Mouse (Mus musculus) limb, embryonic 10.5 days (tissue): ENCODE data around the gene Ubald2. TPM values are rescaled to one million over a fixed set of nuclear protein-coding genes. Genes with fewer than 3 reads are reported as not detected.

ENCODE experiments used
- DNase-seq: peaks from one replicate; pipeline ENCODE4 v3.0.0-alpha.2; 2017; ENCODE audit warnings: low spot score
- H3K27ac ChIP-seq: fragments of 300-500 bp; sonication (generic); 2 replicates; pipeline ENCODE4 v1.5.1; 2016; ENCODE audit warnings: mild to moderate bottlenecking
- H3K27me3 ChIP-seq: fragments of 300-500 bp; sonication (generic); 2 replicates; pipeline ENCODE4 v1.6.1; 2016; ENCODE audit warnings: low read depth, mild to moderate bottlenecking; ENCODE audit not compliant: poor library complexity, severe bottlenecking
- H3K36me3 ChIP-seq: fragments of 300-500 bp; sonication (generic); 2 replicates; pipeline ENCODE4 v1.6.1; 2016; ENCODE audit warnings: mild to moderate bottlenecking, moderate library complexity
- H3K4me1 ChIP-seq: fragments of 300-500 bp; sonication (generic); 2 replicates; pipeline ENCODE4 v1.6.1; 2016
- H3K4me3 ChIP-seq: fragments of 300-500 bp; sonication (generic); 2 replicates; pipeline ENCODE4 v1.5.1; 2016; ENCODE audit warnings: mild to moderate bottlenecking, moderate library complexity
- H3K9me3 ChIP-seq: fragments of 300-500 bp; sonication (generic); replicated peaks from 2 replicates; pipeline ENCODE4 v1.6.1; 2016; ENCODE audit warnings: mild to moderate bottlenecking
- WGBS: fragments of 180-500 bp; shearing (Covaris S2); methylation state at CpG from one replicate; pipeline ENCODE4 v1.1.7; 2016; 5-methylcytosine and 5-hydroxymethylcytosine counted together
- polyA plus RNA-seq: library from polyadenylated mRNA; unstranded; fragments of >200 nt; fragmentation: Nextera tagmentation; extraction: Ambion mirVana; gene quantifications from 2 replicates; pipeline ENCODE4 v1.2.1, GENCODE M21; 2016

Ubald2 gene
- 44.1 and 51.8 TPM in 2 replicates for polyA plus RNA-seq

DNA sequence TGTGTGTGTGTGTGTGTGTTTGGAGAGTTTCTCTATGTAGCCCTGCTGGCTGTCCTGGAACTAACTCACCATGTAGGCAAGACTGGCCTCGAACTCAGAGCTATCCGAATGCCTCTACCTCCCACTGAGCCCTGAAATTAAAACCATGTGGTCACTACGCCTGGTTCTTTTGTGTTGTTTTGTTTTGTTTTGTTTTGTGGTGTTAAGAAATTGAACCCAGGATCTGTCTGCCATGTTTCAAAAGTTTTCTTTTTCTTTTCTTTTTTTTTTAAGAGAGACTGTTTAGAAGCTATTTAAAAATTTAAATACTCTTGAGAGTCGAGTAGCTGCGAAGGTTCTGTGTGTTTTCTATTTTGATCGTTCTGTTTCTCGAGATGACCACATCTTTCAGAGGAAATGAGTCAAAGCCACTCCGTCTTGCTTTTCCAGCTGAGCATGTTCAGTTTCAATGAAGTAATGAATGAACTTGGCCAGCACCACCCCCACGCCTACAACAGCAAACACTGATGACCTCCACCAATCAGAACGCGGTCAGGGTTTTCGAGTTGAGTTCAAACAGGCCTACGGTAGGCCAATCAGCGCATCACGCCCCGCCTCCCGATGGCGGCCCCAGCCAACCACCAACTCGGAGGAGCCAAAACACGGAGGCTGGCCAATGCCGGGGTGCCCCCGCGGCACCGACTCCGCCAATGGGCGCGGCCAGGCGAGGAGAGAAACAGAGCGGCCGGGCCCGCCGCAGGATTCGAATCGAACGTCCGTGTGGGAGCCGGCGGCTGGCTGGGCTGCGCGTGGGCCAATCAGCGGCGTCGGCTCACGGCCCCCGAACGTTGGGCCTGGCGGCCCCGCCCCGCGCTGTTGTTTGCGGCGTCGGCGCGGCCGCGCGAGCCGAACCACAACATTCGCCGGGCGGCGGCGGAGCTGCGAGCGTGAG is at the start of gene Ubald2:
Gene Ubald2, plus strand, starts transcription at position 739 of the 931 bp plus-strand sequence.
- 2% methylated on average over 66 of the region's 66 CpGs for WGBS
- peaks cover 31% of the 10 kb centered on the region for H3K36me3 ChIP-seq
- no peaks in the 10 kb centered on the region for H3K27me3 ChIP-seq
- peaks cover 47% of the 10 kb centered on the region for H3K4me1 ChIP-seq
- DNase-seq: peak; percentile 98
- H3K4me3 ChIP-seq: peak within 1 kb of the TSS; percentile 99
- no peaks in the 10 kb centered on the region for H3K9me3 ChIP-seq
- H3K27ac ChIP-seq: peak within 1 kb of the TSS; percentile 98

DNA sequence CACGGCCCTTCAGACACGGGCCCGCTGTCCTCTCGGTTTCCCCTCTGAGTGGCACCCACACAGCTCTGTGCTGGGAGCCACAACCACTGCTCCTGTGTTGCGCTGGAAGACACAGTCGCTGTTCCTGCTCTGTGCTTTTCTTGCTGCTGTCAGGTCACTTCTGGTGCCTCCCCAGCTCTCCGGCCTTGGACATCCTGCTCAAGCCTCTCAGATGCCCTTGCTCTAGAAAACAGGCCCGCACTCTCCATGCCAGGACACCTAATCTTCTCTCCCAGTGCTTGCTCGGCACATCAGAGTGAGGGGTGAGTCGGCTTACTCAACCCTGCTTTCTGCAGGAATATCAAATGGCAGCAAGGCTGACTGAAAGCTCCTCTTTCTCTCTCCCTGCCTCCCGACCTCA is 49.7 kb upstream of the Ubald2 start:
- Histone ChIP-seq H3K4me3 (no peak overlapping the region), H3K36me3 (0 out of 2 replicates have a peak, but pooled peaks cover 7% of the 10 kb centered on the region), H3K9me3 (no peaks in the 10 kb centered on the region), H3K27me3 (no peaks in the 10 kb centered on the region), H3K27ac (peak overlapping the region; percentile 53; the same call in 1 of the 2 replicates), H3K4me1 (peaks cover 27% of the 10 kb centered on the region)
- DNase-seq: no peak
- WGBS: 87% methylated on average over 11 of the region's 11 CpGs

DNA sequence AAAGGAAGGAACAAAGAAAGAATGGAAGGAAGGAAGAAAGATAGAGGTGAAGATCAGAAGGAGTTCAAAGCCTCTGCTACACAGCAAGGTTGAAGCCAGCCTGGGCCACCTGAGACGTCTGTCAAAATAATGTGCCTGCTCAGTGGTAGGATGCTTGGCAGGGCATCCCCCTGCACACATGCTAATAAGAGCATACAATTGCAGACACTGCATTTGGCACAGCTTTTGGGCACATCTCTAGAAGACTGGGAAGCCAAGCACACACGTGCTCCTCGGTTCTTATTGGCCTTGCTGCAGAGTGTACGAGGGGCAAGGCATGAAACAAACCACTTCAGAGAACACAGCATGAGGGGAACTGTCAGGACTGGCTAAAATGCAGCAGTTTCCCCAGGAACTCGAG is 47.9 kb upstream of the Ubald2 start:
- Histone ChIP-seq H3K36me3 (0 out of 2 replicates have a peak, but pooled peaks cover 7% of the 10 kb centered on the region), H3K27me3 (no peaks in the 10 kb centered on the region), H3K9me3 (no peaks in the 10 kb centered on the region), H3K27ac (no peak overlapping the region), H3K4me1 (peaks cover 27% of the 10 kb centered on the region), H3K4me3 (no peak overlapping the region)
- 59% methylated on average over 5 of the region's 5 CpGs for WGBS
- DNase-seq: no peak

GRCm38 (mm10) chr11:116387086-116388071 is 46.5 kb upstream of the Ubald2 start:
- Histone ChIP-seq H3K4me3 (peak overlapping the region; percentile 28), H3K4me1 (peaks cover 27% of the 10 kb centered on the region), H3K27me3 (no peaks in the 10 kb centered on the region), H3K9me3 (no peaks in the 10 kb centered on the region), H3K36me3 (0 out of 2 replicates have a peak, but pooled peaks cover 5% of the 10 kb centered on the region), H3K27ac (peak overlapping the region; percentile 75)
- WGBS: 14% methylated on average over 15 of the region's 16 CpGs
- DNase-seq: no peak

DNA sequence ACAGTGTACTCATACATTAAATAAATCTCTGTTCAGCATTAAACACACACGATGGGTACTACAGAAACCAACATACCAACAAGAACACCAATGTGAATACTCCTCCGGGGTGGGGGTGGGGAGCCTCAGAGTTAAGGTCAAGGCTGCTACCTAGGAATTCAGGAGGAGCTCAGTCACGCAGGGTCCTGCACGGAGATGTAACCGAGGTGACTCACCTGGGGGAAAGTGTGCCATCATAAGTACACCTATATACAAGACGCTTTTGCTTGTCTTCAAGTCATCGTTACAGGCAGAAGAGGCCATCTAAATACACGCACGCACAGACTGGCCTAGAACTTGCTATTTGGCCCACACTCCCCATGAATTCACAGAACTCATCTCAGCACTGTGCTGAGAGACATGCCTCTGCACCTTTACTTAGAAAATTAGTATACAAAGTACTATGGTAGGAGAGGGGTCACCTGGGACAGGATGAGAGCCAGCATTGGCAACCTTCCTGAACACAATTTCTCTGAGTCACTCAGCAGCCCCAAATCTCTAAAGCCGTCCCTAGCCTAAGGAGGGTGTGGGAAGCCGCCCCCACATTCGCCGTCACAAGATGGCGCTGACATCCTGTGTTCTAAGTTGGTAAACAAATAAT is 44.9 kb upstream of the Ubald2 start:
- peak overlapping the region; percentile 29; the same call in 1 of the 2 replicates for H3K4me3 ChIP-seq
- peak; percentile 48 for DNase-seq
- H3K36me3 ChIP-seq: 0 out of 2 replicates have a peak, but pooled peaks cover 5% of the 10 kb centered on the region
- H3K4me1 ChIP-seq: peaks cover 27% of the 10 kb centered on the region
- WGBS: 68% methylated on average over 14 of the region's 14 CpGs
- H3K9me3 ChIP-seq: no peaks in the 10 kb centered on the region
- peak overlapping the region; percentile 79 for H3K27ac ChIP-seq
- H3K27me3 ChIP-seq: no peaks in the 10 kb centered on the region

DNA sequence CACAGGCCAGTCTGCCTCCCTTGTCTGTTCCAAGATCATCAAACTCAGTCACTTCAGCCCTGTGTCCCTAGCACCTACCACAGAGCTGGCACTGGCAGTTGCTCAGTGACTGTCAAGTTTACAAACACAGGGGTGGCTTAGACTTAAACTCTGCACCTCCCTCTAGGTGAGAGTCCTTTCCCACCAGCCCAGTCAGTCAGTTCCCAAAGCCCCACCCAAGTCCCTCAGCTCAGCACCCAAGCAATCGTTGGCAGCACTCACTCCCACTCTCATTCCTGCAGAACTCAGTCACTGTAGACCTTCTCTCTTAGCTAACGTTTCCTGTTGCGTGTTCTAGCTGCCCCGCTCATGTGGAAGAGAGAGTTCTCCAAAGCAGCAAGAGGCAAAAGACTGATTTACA is 39.1 kb upstream of the Ubald2 start:
- Histone ChIP-seq H3K4me1 (peaks cover 4% of the 10 kb centered on the region; the same call in 1 of the 2 replicates), H3K27me3 (no peaks in the 10 kb centered on the region), H3K4me3 (no peak overlapping the region), H3K9me3 (no peaks in the 10 kb centered on the region), H3K36me3 (peaks cover 24% of the 10 kb centered on the region), H3K27ac (no peak overlapping the region)
- WGBS: 92% methylated on average over 4 of the region's 4 CpGs
- no peak for DNase-seq

DNA sequence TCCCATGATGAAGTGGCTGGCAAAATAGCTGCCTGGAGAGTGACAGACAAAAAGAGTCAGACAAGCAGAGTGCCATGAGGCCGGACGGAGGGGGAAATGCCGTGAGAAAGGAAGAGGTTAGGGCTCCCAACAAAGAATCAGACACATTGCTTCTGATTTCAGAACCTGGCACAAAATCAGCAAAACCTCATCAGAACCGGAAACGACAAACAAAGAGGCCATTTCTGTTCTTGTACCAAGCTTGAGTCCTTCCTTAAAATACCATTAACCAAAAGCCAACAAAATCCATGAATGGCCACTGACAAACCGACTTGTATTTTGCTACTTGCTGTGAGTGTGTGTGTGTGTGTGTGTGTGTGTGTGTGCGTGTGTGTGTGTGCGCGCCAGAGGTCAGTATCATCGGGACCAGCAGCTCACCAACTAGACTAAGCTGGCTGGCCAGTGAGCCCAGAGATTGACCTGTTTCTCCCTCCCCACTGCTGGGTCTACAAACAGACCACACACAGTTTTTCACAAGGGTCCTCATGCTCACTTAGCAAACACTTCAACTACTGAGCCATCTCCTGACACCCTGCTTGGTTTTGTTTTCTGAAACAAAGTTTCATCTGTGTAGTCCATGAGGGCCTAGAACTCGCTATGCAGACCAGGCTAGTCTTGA is 37.5 kb upstream of the Ubald2 start:
- H3K36me3 ChIP-seq: peaks cover 24% of the 10 kb centered on the region
- H3K9me3 ChIP-seq: no peaks in the 10 kb centered on the region
- H3K27me3 ChIP-seq: no peaks in the 10 kb centered on the region
- peaks cover 4% of the 10 kb centered on the region; the same call in 1 of the 2 replicates for H3K4me1 ChIP-seq
- no peak overlapping the region for H3K27ac ChIP-seq
- DNase-seq: no peak
- H3K4me3 ChIP-seq: no peak overlapping the region
- 91% methylated on average over 11 of the region's 11 CpGs for WGBS

GRCm38 (mm10) chr11:116396934-116397330 is 37.0 kb upstream of the Ubald2 start:
- Histone ChIP-seq H3K9me3 (no peaks in the 10 kb centered on the region), H3K27ac (no peak overlapping the region), H3K4me3 (no peak overlapping the region), H3K4me1 (peaks cover 4% of the 10 kb centered on the region; the same call in 1 of the 2 replicates), H3K36me3 (peaks cover 24% of the 10 kb centered on the region), H3K27me3 (no peaks in the 10 kb centered on the region)
- WGBS: 89% methylated on average over 3 of the region's 3 CpGs
- no peak for DNase-seq

DNA sequence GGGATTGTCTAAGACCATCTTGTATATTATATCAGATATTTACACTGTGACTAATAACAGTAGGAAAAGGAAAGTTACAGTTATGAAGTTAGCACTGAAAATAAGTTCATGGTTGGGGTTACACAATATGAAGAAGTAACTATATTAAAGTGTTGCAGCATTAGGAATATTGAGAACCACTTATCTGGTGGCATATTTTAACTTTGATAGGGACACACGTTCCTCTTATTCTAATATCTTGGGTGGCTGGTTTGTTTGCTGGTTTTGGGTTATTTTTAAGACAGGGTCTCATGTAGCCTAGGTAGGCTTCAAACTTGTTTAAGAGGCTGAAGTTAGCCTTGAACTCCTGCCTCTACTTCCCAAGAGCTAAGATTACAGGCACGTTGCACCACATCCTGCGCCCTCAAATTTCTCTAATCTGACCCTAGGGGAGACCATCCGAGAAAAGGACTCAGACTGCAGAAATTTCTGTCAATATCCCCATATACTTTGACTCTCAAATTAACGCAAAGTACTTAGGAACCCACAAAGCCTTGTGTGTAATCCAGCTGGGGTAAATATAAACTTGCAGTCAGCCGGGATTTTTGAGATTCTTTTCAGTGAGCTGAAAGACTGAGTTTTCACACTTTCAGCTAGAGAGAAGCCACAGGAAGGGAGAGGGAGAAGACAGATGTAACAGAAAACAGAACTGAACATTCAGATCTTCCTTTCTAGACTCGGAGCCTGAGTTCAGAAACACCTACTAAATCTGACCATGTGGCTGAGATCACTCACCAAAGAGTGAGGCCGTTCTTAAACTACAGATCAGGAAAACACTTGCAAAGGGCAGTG is 36.2 kb upstream of the Ubald2 start:
- Histone ChIP-seq H3K9me3 (no peaks in the 10 kb centered on the region), H3K4me3 (no peak overlapping the region), H3K27ac (no peak overlapping the region), H3K27me3 (no peaks in the 10 kb centered on the region), H3K4me1 (peaks cover 4% of the 10 kb centered on the region; the same call in 1 of the 2 replicates), H3K36me3 (peaks cover 24% of the 10 kb centered on the region)
- no peak for DNase-seq
- 85% methylated on average over 8 of the region's 8 CpGs for WGBS

DNA sequence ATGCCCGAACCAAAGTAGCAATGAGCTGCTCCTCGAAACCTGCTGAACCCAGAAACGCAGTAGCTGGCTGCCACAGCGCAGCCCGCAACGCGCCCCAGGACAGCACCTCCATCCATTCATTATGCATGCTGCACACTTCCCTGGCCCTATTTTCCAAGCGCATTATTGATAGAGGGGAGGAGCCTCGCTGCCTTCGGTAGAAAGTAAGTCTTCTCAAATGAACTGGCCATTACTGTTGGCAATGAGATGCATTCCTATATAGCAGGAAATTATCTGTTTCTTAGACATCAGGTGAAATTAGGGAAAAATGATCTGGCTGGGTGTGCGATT is 35.6 kb upstream of the Ubald2 start:
- H3K27me3 ChIP-seq: no peaks in the 10 kb centered on the region
- H3K9me3 ChIP-seq: no peaks in the 10 kb centered on the region
- DNase-seq: no peak
- H3K4me1 ChIP-seq: peaks cover 4% of the 10 kb centered on the region; the same call in 1 of the 2 replicates
- no peak overlapping the region for H3K27ac ChIP-seq
- H3K4me3 ChIP-seq: no peak overlapping the region
- 90% methylated on average over 11 of the region's 11 CpGs for WGBS
- H3K36me3 ChIP-seq: peaks cover 29% of the 10 kb centered on the region

- Histone ChIP-seq H3K4me3 (no peak overlapping the region), H3K4me1 (no peaks in the 10 kb centered on the region; the same call in 1 of the 2 replicates), H3K27ac (0 out of 2 replicates have a peak overlapping the region, but pooled peaks have one; percentile 26), H3K36me3 (peaks cover 32% of the 10 kb centered on the region), H3K9me3 (no peaks in the 10 kb centered on the region), H3K27me3 (no peaks in the 10 kb centered on the region)
- DNase-seq: no peak
- 77% methylated on average over 4 of the region's 4 CpGs for WGBS
Observed at GRCm38 (mm10) chr11:116400560-116400959, 33.3 kb upstream of the Ubald2 start.
